In genomic region chr3:9346857-9347445, GRCm38 (mm10) we compare ENCODE assay signal across 8 mouse cellular contexts.
DNase-seq lines count a peak whose midpoint lies in the region; ATAC-seq and TF ChIP-seq lines count a peak whose summit lies in the region.

No protein-coding gene starts in this region.

- ATAC-seq in kidney, embryonic 16.5 days (ENCODE audit: low FRiP score, low TSS enrichment) = peak; percentile 84
- 0 out of 2 replicates have a peak, but pooled peaks have one; percentile 38 for ATAC-seq in megakaryocyte-erythroid progenitor cell, adult 5-6 weeks (replicated peaks; ENCODE audit: low FRiP score, low TSS enrichment, poor library complexity, severe bottlenecking)
- peak; percentile 77 for ATAC-seq in stomach, embryonic 16.5 days (ENCODE audit: insufficient read depth, low FRiP score)

- no peaks in the 10 kb centered on the region for H3K79me2 ChIP-seq in heart, adult 2 months (replicated peaks; ENCODE audit: control insufficient read depth, insufficient read depth, low read length)

- TF ChIP-seq CTCF in lung, adult 2 months (IDR thresholded peaks at IDR 0.05; ENCODE audit: insufficient read depth, low read length) = no peak
- no peak for TF ChIP-seq CTCF in cortical plate, adult 2 months (IDR thresholded peaks at IDR 0.05; ENCODE audit: extremely low read depth, insufficient read depth, low read length)
- no peak for TF ChIP-seq CTCF in heart, adult 2 months (IDR thresholded peaks at IDR 0.05)

- DNase-seq in lung, adult 2 months = peak; percentile 14
- no peak for DNase-seq in lung, postnatal 25 days (ENCODE audit: low spot score)
- DNase-seq in heart, adult 2 months = peak; percentile 59 to 64
- no peak for DNase-seq in spleen, postnatal 10 days (ENCODE audit: low spot score in 2 of 2)

- no peak for TF ChIP-seq EP300 in heart, adult 2 months (IDR thresholded peaks at IDR 0.05; ENCODE audit: insufficient read depth, low read depth, low read length)

- H3K27me3 ChIP-seq in heart, adult 2 months (ENCODE audit: control insufficient read depth, insufficient read depth, low read length) = no peaks in the 10 kb centered on the region
- 0 out of 2 replicates have a peak, but pooled peaks cover 14% of the 10 kb centered on the region for H3K27me3 ChIP-seq in kidney, embryonic 16.5 days (ENCODE audit: insufficient read depth, low read length)
- peaks cover 4% of the 10 kb centered on the region; the same call in 1 of the 2 replicates for H3K27me3 ChIP-seq in stomach, embryonic 16.5 days (ENCODE audit: control insufficient read depth, insufficient read depth, low read length)

- intact Hi-C loops in heart, adult 2 months (cut with DNase I) = loop anchor here (10.0 kb wide), 1 partner anchor 382 kb away; no protein-coding TSS in a partner anchor

- no peak for TF ChIP-seq POLR2A in lung, adult 2 months (IDR thresholded peaks at IDR 0.05; ENCODE audit: borderline replicate concordance, extremely low read depth, low read depth, low read length)
- no peak for TF ChIP-seq POLR2A in cortical plate, adult 2 months (IDR thresholded peaks at IDR 0.05; ENCODE audit: extremely low read depth, insufficient read depth, low read length)
- TF ChIP-seq POLR2A in heart, adult 2 months (IDR thresholded peaks at IDR 0.05; ENCODE audit: insufficient read depth, low read depth, low read length) = no peak

- no peak overlapping the region for H3K27ac ChIP-seq in cortical plate, adult 2 months (ENCODE audit: insufficient read depth, low read length)
- H3K27ac ChIP-seq in heart, adult 2 months = peak overlapping the region; percentile 26; the same call in 1 of the 2 replicates
- peak overlapping the region; percentile 51; the same call in 1 of the 2 replicates for H3K27ac ChIP-seq in kidney, embryonic 16.5 days (ENCODE audit: low read length)
- H3K27ac ChIP-seq in stomach, embryonic 16.5 days (ENCODE audit: low read length) = no peak overlapping the region

- 2% methylated on average over 25 of the region's 27 CpGs for WGBS in lung, adult 2 months
- WGBS in heart, adult 2 months = 2% methylated on average over 27 of the region's 27 CpGs
- under 1% methylated on average over 24 of the region's 27 CpGs for WGBS in kidney, embryonic 16.5 days
- WGBS in stomach, embryonic 16.5 days = under 1% methylated on average over 27 of the region's 27 CpGs

- H3K4me2 ChIP-seq in kidney, embryonic 16.5 days (replicated peaks; ENCODE audit: low read depth, low read length) = peak overlapping the region; percentile 98
- peak overlapping the region; percentile 89 for H3K4me2 ChIP-seq in stomach, embryonic 16.5 days (ENCODE audit: low read depth, low read length)

- H3K9me3 ChIP-seq in kidney, embryonic 16.5 days (ENCODE audit: low read length) = no peaks in the 10 kb centered on the region
- no peaks in the 10 kb centered on the region for H3K9me3 ChIP-seq in stomach, embryonic 16.5 days (replicated peaks; ENCODE audit: control insufficient read depth, low read length)

- no peaks in the 10 kb centered on the region for H3K36me3 ChIP-seq in heart, adult 2 months (ENCODE audit: control insufficient read depth, insufficient read depth, low read length)
- no peaks in the 10 kb centered on the region for H3K36me3 ChIP-seq in kidney, embryonic 16.5 days (ENCODE audit: insufficient read depth, low read length)
- H3K36me3 ChIP-seq in stomach, embryonic 16.5 days (ENCODE audit: control insufficient read depth, insufficient read depth, low read length) = no peaks in the 10 kb centered on the region

- peak overlapping the region; percentile 18 for H3K4me3 ChIP-seq in lung, adult 2 months (replicated peaks; ENCODE audit: extremely low read depth, low read depth, low read length)
- peak overlapping the region; percentile 36 for H3K4me3 ChIP-seq in cortical plate, adult 2 months (ENCODE audit: insufficient read depth, low read length)
- H3K4me3 ChIP-seq in heart, adult 2 months = peak overlapping the region; percentile 56
- peak overlapping the region; percentile 63 for H3K4me3 ChIP-seq in kidney, embryonic 16.5 days (ENCODE audit: low read length)
- peak overlapping the region; percentile 55 for H3K4me3 ChIP-seq in stomach, embryonic 16.5 days (replicated peaks; ENCODE audit: low read length)

- peak overlapping the region; percentile 64 for H3K9ac ChIP-seq in heart, adult 2 months (ENCODE audit: low read depth, low read length)
- H3K9ac ChIP-seq in kidney, embryonic 16.5 days (replicated peaks; ENCODE audit: low read length) = peak overlapping the region; percentile 68
- H3K9ac ChIP-seq in stomach, embryonic 16.5 days (ENCODE audit: low read length) = peak overlapping the region; percentile 69

- peaks cover 5% of the 10 kb centered on the region; the same call in 1 of the 2 replicates for H3K4me1 ChIP-seq in lung, adult 2 months (ENCODE audit: control insufficient read depth, insufficient read depth, low read length)
- no peaks in the 10 kb centered on the region; the same call in 1 of the 2 replicates for H3K4me1 ChIP-seq in cortical plate, adult 2 months (ENCODE audit: control insufficient read depth, insufficient read depth, low read length)
- peaks cover 2% of the 10 kb centered on the region; the same call in 1 of the 2 replicates for H3K4me1 ChIP-seq in heart, adult 2 months (ENCODE audit: control insufficient read depth, insufficient read depth, low read length)
- H3K4me1 ChIP-seq in kidney, embryonic 16.5 days (ENCODE audit: insufficient read depth, low read length) = peaks cover 22% of the 10 kb centered on the region
- peaks cover 5% of the 10 kb centered on the region; the same call in 1 of the 2 replicates for H3K4me1 ChIP-seq in stomach, embryonic 16.5 days (ENCODE audit: control insufficient read depth, insufficient read depth, low read length)

Comparison
In these comparisons a context has a peak if more than half of its experiments do, and no peak if none do; other contexts are left out.
1. DNase-seq: peak in lung, adult 2 months (single experiment) and heart, adult 2 months (2 of 2); none in lung, postnatal 25 days (single experiment) and spleen, postnatal 10 days (0 of 2).
2. H3K27ac ChIP-seq: peak in heart, adult 2 months (single experiment) and kidney, embryonic 16.5 days (single experiment); none in cortical plate, adult 2 months (single experiment) and stomach, embryonic 16.5 days (single experiment).
3. Peak in every context shown above with its lines, with median percentiles within 50 percentile points of each other: H3K4me3 ChIP-seq, H3K9ac ChIP-seq and ATAC-seq.